Mouse (Mus musculus) embryonic stem cell, embryonic (primary cell): ENCODE data around the gene Nfkb2.

Source experiments
- CTCF ChIA-PET, 4 experiments: fragments of 300-600 bp in 2 of 4; fragments of 350-600 bp in 2 of 4; sonication (Branson Sonifier 250); formaldehyde crosslinking; loops; one replicate each; lab custom pipeline; 2022; ENCODE audit warnings: inconsistent platforms in 2 of 4; lab: Charles Lee
- POLR2A ChIA-PET, 4 experiments: fragments of 300-600 bp in 2 of 4; fragments of 350-600 bp in 2 of 4; sonication (Branson Sonifier 250); formaldehyde crosslinking; loops; one replicate each; lab custom pipeline; 2022; ENCODE audit warnings: antibody characterized with exemption in 4 of 4, inconsistent platforms in 1 of 4; lab: Charles Lee

The Nfkb2 gene

DNA sequence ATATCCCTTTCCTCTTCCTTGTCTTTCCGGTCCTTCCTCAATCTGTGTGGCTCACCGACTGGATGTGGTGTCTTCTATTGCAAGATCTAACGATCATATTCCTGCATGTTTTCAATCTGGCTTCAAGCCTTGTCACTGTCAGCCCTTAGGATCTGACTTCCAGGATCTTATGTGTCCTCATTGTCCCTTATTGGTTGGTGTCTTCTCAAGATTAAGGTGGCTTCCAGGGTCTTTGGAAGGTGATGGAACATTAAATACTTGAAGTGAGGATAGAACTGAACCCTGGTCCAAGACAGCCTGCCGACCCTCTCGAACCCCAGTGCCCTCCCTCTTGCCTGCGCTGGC lies 34.8 kb downstream of the Nfkb2 start:
- POLR2A ChIA-PET: interaction anchor here in 2 of 4 experiments (1.0 to 5.0 kb wide), 11 partner anchors 9 to 260 kb away, joined by 3 to 40 read pairs (median 5); partner anchors contain the start of genes Fbxl15 (in 2 of the 2), Sufu (in 1 of the 2) and Wbp1l (in 1 of the 2)
- CTCF ChIA-PET: interaction anchor here in 2 of 4 experiments (0.5 to 1.2 kb wide), 4 partner anchors 18 to 172 kb away, joined by 3 to 4 read pairs (median 4); partner anchors contain the start of gene Nfkb2 (in 2 of the 2)

DNA sequence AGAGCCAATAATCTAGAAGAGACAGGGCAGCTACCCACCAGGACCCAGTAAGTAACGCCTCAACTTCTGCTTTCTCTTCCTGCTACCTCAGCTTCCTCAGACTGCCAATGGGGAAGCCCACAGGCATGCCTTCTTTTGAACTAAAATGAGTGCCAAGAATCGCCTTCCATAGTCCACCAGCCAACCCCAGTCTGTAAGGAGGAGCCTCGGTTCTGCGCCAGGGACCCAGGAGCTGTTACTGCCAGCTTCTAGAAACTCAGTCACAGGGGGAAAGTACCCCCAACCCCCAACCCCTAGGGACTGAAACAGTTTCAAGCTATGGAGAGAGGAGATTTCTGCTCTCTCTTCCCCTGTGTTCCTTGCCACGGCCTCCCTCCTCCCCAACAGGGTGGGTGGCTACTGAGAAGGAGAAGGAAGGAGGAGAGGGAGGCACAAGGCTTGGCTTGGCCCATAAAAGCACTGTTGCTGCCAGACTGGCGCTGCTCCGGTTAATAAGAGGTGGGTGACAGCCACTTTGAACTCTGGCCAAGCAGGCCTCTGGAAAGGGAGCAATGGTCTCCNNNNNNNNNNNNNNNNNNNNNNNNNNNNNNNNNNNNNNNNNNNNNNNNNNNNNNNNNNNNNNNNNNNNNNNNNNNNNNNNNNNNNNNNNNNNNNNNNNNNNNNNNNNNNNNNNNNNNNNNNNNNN lies 35.3 kb downstream of the Nfkb2 start:
- CTCF ChIA-PET: interaction anchor here in 2 of 4 experiments (0.5 to 1.2 kb wide), 6 partner anchors 18 to 830 kb away, joined by 3 to 4 read pairs (median 3); partner anchors contain the start of gene Nfkb2 (in 2 of the 2)
- POLR2A ChIA-PET: interaction anchor here in 2 of 4 experiments (1.0 to 5.0 kb wide), 13 partner anchors 9 to 259 kb away, joined by 3 to 40 read pairs (median 4); partner anchors contain the start of genes Fbxl15 (in 2 of the 2), Sufu (in 2 of the 2) and Wbp1l (in 1 of the 2)

DNA sequence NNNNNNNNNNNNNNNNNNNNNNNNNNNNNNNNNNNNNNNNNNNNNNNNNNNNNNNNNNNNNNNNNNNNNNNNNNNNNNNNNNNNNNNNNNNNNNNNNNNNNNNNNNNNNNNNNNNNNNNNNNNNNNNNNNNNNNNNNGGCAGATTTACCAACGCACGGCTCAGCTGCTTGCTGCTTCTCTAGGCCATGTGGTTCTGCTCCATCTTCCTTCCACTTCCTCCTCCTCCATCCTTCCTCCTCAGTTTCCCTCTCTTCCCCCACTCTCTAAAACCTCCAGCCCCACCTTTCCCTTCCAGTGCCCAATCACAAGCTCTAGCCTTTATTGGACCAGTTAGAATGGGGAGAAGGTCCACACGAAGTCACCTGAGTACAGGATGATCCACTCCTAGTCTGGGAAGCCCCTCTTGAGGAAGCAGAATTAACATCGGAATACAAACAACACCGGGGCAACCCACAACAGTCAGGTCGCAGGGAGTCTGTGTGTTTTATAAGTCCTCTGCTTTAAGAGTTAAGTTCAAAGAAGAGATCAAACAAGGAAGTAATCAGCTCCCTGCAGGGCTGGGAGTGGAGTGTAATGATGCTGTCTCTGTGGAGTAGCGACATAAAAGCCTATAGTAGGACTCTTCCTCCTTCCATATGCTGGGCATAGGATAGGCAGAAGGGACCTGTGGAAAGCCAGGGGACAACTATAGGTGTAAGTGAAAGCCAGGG lies 40.7 kb downstream of the Nfkb2 start:
- POLR2A ChIA-PET: interaction anchor here (0.6 to 1.6 kb wide), 19 partner anchors 9 to 706 kb away, joined by 3 to 16 read pairs (median 3); partner anchors contain the start of genes Fbxl15 (in 1 of the 4) and Sufu (in 1 of the 4)
- CTCF ChIA-PET: interaction anchor here in 3 of 4 experiments (0.6 to 1.3 kb wide), 5 partner anchors 40 to 182 kb away, joined by 3 to 6 read pairs (median 4); partner anchors contain the start of gene Nfkb2 (in 1 of the 3)

DNA sequence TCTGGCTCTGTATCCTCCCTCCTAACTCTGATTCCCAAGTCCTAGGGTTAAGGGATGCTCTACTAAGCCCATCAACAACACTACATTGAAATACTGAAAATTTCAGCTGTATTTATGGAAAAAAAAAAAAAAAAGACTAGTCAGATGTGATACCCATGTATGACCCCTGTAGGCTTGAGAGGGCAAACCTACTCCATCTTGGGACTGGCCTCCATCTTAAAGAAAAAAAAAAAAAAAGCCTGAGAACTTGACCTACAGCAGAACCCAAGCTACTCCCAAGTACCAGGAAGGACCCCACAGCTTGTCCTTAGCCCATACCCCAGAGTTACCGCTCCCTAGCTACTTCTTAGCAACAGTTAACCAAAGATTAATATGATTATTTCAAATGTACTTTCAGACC lies 43.0 kb downstream of the Nfkb2 start:
- POLR2A ChIA-PET: interaction anchor here in 3 of 4 experiments (0.6 to 4.5 kb wide), 5 partner anchors 9 to 640 kb away, joined by 3 to 28 read pairs (median 6); no protein-coding TSS in a partner anchor
- CTCF ChIA-PET: interaction anchor here in 3 of 4 experiments (0.5 to 0.7 kb wide), 7 partner anchors 23 to 666 kb away, joined by 3 to 6 read pairs (median 4); partner anchors contain the start of gene Nfkb2 (in 1 of the 3)

DNA sequence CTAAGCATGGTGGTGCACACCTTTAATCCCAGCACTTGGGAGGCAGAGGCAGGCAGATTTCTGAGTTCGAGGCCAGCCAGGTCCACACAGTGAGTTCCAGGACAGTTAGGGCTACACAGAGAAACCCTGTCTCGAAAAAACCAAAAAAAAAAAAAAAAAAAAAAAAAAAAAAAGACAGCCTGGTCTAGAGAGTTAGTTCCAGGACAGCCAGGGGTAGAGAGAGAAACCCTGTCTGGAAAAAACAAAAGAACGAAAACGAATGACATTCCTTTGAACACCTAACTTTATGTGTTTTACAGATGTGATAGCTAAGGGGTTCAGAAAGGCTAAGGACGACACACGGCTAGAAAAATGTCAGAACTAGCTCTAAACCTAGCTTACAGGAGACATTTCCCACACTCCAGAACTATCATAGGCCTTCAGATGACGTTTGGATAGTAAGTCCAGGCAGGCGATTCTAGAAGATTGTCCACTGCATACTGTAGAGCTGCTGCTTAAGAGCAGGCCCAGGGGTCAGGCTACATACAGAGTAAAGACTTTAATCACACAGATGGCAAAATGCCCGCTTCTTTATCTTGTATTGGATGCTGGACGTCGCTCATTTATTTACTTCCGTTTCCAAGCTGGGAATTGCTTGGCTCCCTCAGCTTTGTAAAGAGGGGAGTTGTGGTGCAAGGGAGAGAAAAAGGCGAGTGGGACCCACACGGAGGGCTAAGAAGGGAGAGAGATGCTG lies 44.0 kb downstream of the Nfkb2 start:
- ChIA-PET CTCF (interaction anchor here in 2 of 4 experiments (0.5 to 1.9 kb wide), 4 partner anchors 9 to 49 kb away, joined by 3 to 4 read pairs (median 4); partner anchors contain the start of gene Sufu (in 1 of the 2)), POLR2A (interaction anchor here (0.5 to 4.5 kb wide), 15 partner anchors 9 to 429 kb away, joined by 3 to 28 read pairs (median 4); partner anchors contain the start of genes Cuedc2 (in 2 of the 4), Fbxl15 (in 2 of the 4), Sufu (in 2 of the 4) and Nfkb2 (in 1 of the 4))

DNA sequence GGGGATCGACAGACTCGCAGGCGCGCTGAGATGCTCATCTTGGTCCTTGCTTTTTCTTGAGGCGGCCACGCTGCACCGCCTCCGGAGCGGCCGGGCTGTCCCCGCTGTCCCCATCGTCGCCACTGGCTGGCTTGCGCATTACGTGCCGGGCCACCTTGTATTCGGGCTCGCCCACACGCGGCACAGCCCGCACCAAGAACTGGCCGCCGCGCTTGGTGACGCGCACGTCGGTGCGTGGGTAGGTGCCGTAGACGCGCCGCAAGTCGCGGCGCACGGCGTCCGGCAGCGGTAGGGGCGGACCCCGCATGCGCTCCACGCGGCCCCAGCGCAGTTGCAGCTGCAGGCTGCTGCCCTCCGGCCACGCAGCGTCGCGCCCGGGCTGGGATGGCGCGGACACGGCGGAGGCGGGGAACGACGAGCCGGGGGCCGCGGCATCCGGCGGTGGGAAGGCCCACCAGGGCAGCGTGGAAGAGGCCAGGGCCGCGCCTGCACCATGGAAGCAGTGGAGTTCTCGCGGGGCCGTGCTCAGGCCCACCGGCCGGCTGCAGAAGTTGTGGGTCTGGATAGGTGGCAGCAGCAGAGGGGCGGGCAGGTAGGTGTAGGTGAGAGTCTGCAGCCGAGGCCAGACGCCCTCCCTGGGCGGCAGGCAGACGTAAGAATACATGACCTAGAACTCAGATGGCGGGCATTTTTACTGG lies 44.8 kb downstream of the Nfkb2 start:
- ChIA-PET POLR2A (interaction anchor here (0.5 to 4.5 kb wide), 13 partner anchors 8 to 428 kb away, joined by 3 to 28 read pairs (median 4); partner anchors contain the start of genes Cuedc2 (in 2 of the 4), Fbxl15 (in 2 of the 4), Sufu (in 2 of the 4) and Nfkb2 (in 1 of the 4)), CTCF (interaction anchor here in 3 of 4 experiments (0.5 to 1.9 kb wide), 5 partner anchors 8 to 91 kb away, joined by 3 to 6 read pairs (median 3); partner anchors contain the start of gene Sufu (in 1 of the 3))

DNA sequence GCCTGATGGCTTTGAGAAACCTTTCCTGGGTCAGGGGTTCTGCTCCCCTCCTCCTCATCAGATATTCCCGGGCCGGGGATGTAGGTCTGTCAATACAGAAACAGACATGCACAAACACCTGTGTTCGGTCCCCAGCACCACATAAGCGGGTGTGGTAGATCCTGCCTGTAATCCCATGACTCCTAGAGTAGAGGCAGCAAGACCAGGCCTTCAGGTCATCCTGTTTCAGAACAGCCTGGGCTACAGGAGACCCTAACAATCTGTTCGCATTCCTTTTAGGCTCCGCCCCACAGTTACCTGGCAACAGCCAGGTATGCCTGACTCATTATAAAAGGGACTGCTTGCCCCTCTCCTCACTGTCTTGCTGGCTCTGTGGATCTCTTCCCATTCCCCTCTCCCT lies 45.4 kb downstream of the Nfkb2 start:
- ChIA-PET CTCF (interaction anchor here in 3 of 4 experiments (0.5 to 1.9 kb wide), 4 partner anchors 8 to 90 kb away, joined by 3 to 6 read pairs (median 4); partner anchors contain the start of gene Sufu (in 1 of the 3)), POLR2A (interaction anchor here in 3 of 4 experiments (1.0 to 4.5 kb wide), 7 partner anchors 8 to 47 kb away, joined by 3 to 28 read pairs (median 5); partner anchors contain the start of genes Cuedc2 (in 1 of the 3), Fbxl15 (in 1 of the 3), Nfkb2 (in 1 of the 3) and Sufu (in 1 of the 3))

DNA sequence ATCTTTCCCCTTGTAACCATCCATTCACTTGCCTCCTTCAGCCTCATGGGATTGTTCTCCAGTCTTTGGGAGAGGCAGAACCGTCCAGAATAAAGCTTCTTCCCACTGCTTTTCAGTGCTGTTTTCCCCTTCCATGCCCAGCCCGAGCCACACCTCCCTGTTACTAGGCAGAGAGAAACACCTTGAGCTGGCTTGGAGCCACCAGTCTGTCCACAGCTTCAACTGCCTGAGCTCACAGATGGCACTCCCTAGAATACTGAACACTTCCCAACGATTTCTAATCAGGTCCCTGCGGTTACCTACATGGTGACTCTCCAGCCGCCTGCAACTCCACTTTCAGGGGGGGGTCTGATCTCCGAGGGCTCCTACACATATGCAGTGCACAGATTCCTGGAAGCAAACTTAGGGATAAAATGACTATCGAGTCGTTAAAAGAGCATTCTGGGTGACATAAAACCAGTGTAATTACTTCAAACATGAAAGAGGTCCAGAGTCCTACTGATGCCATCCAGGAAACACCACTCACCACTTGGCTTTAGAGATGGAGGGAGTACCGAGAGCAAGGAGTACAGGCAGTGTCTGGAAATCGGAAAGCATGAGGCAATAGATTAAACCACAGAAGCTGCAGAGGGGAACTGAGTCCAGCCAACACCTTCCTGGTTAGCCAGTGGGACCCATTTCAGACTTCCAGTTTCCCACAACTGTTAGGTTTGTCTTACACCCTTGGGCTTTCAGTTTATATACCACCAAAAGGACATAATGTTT lies 46.2 kb downstream of the Nfkb2 start, which contains the start of gene 2310034G01Rik:
Gene 2310034G01Rik (minus strand): TSS at position 135 of the 765 bp plus-strand sequence.
- ChIA-PET CTCF (no interaction called here), POLR2A (interaction anchor here in 2 of 4 experiments (1.0 to 4.5 kb wide), 2 partner anchors 8 kb away, joined by 6 to 28 read pairs; no protein-coding TSS in a partner anchor)

DNA sequence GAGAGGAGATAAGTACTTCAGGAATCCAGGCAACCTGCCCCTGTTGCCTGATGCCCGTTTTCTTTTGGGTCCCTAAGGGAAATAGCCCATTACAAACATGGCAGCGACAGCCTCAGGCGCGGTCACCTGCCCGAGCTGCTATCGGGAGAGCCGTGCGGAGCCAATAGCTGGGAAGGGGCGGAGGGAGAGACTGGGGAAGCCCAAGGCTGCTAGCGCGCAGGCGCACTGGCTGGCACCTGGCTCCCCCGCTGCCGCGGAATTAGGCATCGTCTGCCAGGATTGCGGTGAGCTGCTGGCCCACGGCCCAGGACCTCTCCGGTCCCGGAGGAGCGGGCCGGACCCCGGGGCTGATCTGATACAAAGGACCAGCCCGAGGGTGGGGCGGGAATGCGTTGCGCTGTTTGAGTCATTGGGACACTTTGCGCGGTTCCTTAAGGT lies 52.6 kb downstream of the Nfkb2 start:
- ChIA-PET POLR2A (interaction anchor here (0.5 to 4.2 kb wide), 51 partner anchors 9 to 661 kb away, joined by 3 to 40 read pairs (median 4); partner anchors contain the start of genes Sufu (in 3 of the 4), Cuedc2 (in 2 of the 4), Fbxl15 (in 2 of the 4) and Mfsd13a (in 2 of the 4)), CTCF (interaction anchor here (0.6 to 2.2 kb wide), 10 partner anchors 8 to 328 kb away, joined by 3 to 10 read pairs (median 4); partner anchors contain the start of genes Cuedc2 (in 1 of the 4), Nfkb2 (in 1 of the 4) and Sufu (in 1 of the 4))

DNA sequence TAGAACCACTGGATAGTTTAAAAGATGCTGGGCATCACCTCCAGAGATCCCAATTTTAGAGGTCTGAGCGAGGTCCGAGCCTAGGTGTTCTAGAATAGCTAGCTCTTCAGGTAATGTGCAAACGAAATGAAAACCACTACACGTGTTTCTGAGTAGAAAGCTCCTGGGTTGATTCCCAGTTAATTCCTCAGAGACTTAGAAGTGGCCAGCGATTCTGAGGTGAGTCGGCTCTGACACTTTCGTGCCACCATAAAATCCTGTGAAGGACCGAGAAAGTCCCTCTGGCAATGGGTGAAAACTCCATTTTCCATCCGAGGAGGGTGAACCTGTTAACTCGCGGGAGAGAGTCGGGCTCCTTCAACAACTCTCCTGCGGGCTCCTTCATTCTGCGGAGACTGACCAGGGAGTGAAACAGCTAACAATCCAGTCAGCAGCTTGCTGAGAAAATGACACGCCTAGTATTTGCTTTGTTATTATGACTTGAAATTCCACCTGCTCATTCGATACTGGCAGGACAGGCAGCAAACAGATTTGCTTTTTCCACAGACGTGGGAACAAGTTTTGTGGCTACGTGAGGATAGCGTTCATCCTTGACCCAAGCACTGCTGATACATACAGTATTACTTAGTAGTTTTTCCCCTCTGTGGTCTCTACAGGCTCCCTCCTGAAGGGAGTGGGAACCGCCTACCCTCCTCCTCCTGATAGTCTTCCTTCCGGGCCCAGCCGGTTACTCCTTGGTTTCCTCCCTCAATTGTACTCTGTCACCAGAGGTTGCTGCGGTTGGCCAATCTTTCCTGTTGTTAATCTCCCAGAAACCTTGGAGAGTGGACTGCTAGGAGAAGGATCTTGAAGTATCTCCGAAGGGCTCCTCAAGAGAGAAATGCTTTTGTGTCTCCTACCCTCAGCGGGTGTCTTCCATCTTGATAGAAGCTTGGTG lies 53.5 kb downstream of the Nfkb2 start:
- POLR2A ChIA-PET: interaction anchor here (0.7 to 4.2 kb wide), 65 partner anchors 7 to 660 kb away, joined by 3 to 40 read pairs (median 4); partner anchors contain the start of genes Sufu (in 3 of the 4), 2310034G01Rik (in 2 of the 4), Cuedc2 (in 2 of the 4) and Fbxl15 (in 2 of the 4)

DNA sequence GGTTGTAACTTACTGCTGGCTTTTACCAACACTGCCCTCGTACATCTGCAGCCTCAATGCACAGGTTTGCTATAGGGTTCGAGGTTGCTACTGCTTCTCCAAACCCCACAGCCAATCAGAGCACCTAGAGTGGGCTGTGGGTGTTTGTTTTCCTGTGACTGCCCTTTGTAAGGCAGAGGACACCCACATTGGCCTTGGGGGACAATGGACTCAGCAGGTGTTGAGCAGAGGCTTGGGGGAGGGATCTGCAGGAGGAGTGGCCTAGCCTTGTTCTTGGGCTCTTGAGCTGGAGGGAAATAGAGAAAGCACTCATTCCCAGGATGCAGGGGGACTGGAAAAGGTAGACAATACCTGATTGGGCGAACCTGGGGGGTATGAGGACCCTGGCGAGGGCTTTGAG lies 54.3 kb downstream of the Nfkb2 start:
- CTCF ChIA-PET: interaction anchor here in 2 of 4 experiments (0.6 to 2.2 kb wide), 6 partner anchors 11 to 172 kb away, joined by 3 to 11 read pairs (median 6); partner anchors contain the start of genes Nfkb2 (in 1 of the 2) and Sufu (in 1 of the 2)
- POLR2A ChIA-PET: interaction anchor here in 3 of 4 experiments (0.5 to 4.2 kb wide), 36 partner anchors 8 to 1396 kb away, joined by 3 to 40 read pairs (median 6); partner anchors contain the start of genes 2310034G01Rik (in 2 of the 3), Cuedc2 (in 2 of the 3), Sufu (in 2 of the 3) and Actr1a (in 1 of the 3)

More for the DNA sequence above, 53.5 kb downstream of the Nfkb2 start:
- CTCF ChIA-PET: interaction anchor here in 2 of 4 experiments (1.0 to 2.2 kb wide), 10 partner anchors 9 to 329 kb away, joined by 3 to 10 read pairs (median 4); partner anchors contain the start of genes Cuedc2 (in 1 of the 2), Nfkb2 (in 1 of the 2) and Sufu (in 1 of the 2)
